Mouse (Mus musculus) layer of hippocampus, adult 9-10 months (tissue): ENCODE results near the gene Fmnl1.

Experiments used
- DNase-seq: peaks from one replicate; pipeline ENCODE4 v3.0.0; 2022; ENCODE audit warnings: low spot score

Fmnl1 gene

GRCm38 (mm10) chr11:103170494-103171285, at the start of gene Fmnl1:
Fmnl1 (plus strand) TSS chr11:103171107.
- no peak for DNase-seq

GRCm38 (mm10) chr11:103131701-103132575, 39.0 kb upstream of the Fmnl1 start, which contains the start of gene Hexim2:
Hexim2 (plus strand) TSS chr11:103132429.
- DNase-seq = no peak

GRCm38 (mm10) chr11:103132576-103133455, 38.1 kb upstream of the Fmnl1 start:
- peak; percentile 100 for DNase-seq

- DNase-seq = no peak
Observed at GRCm38 (mm10) chr11:103133456-103134185, 37.3 kb upstream of the Fmnl1 start.

- DNase-seq = no peak
Observed at GRCm38 (mm10) chr11:103134221-103134620, 36.7 kb upstream of the Fmnl1 start.

GRCm38 (mm10) chr11:103136039-103136577, 34.8 kb upstream of the Fmnl1 start:
- DNase-seq = no peak

- DNase-seq = no peak
Observed at GRCm38 (mm10) chr11:103139951-103140762, 30.8 kb upstream of the Fmnl1 start.

- no peak for DNase-seq
Observed at GRCm38 (mm10) chr11:103140763-103141100, 30.2 kb upstream of the Fmnl1 start.

GRCm38 (mm10) chr11:103141101-103141943, 29.6 kb upstream of the Fmnl1 start:
- DNase-seq = no peak

- no peak for DNase-seq
Observed at GRCm38 (mm10) chr11:103141944-103142255, 29.0 kb upstream of the Fmnl1 start.

- DNase-seq = peak; percentile 84
Observed at GRCm38 (mm10) chr11:103142441-103143182, 28.3 kb upstream of the Fmnl1 start.

- no peak for DNase-seq
Observed at GRCm38 (mm10) chr11:103144309-103145285, 26.3 kb upstream of the Fmnl1 start.

GRCm38 (mm10) chr11:103146386-103146785, 24.5 kb upstream of the Fmnl1 start:
- DNase-seq = no peak

GRCm38 (mm10) chr11:103147766-103148165, 23.1 kb upstream of the Fmnl1 start:
- DNase-seq = no peak

GRCm38 (mm10) chr11:103149771-103150170, 21.1 kb upstream of the Fmnl1 start:
- no peak for DNase-seq

GRCm38 (mm10) chr11:103158621-103159478, 12.1 kb upstream of the Fmnl1 start:
- DNase-seq = peak; percentile 90
